Mouse (Mus musculus) thymus, adult 2 months (tissue): ENCODE results near the gene Krt18. TPM values are rescaled to one million over a fixed set of nuclear protein-coding genes. Genes with fewer than 3 reads are reported as not detected.
"Not testable (repeated sequence)": the region's sequence is repeated elsewhere in the genome, so short reads cannot be mapped to it uniquely, and the experiment has no call there.

ENCODE experiments used
- DNase-seq: peaks from one replicate; pipeline ENCODE4 v3.0.0; 2021
- H3K27ac ChIP-seq: fragments of 200-500 bp; 2 replicates; pipeline ENCODE4 v1.5.1; 2012; ENCODE audit warnings: low read length, control low read depth; ENCODE audit not compliant: control insufficient read depth, insufficient read depth
- H3K27me3 ChIP-seq: fragments of 200-500 bp; 2 replicates; pipeline ENCODE4 v1.6.1; 2012; ENCODE audit warnings: mild to moderate bottlenecking, low read length, moderate library complexity, mixed read lengths; ENCODE audit not compliant: control insufficient read depth, insufficient read depth
- H3K36me3 ChIP-seq: fragments of 200-500 bp; 2 replicates; pipeline ENCODE4 v1.6.1; 2012; ENCODE audit warnings: mild to moderate bottlenecking, low read length, moderate library complexity; ENCODE audit not compliant: control insufficient read depth, insufficient read depth
- H3K4me1 ChIP-seq: fragments of 200-500 bp; replicated peaks from 2 replicates; pipeline ENCODE4 v1.6.1; 2012; ENCODE audit warnings: low read length; ENCODE audit not compliant: control insufficient read depth, insufficient read depth
- H3K4me3 ChIP-seq: fragments of 200-500 bp; 2 replicates; pipeline ENCODE4 v1.5.1; 2012; ENCODE audit warnings: mild to moderate bottlenecking, low read length, control low read depth, moderate library complexity; ENCODE audit not compliant: control insufficient read depth, insufficient read depth
- CTCF ChIP-seq: fragments of 200-500 bp; IDR thresholded peaks from 2 replicates; pipeline ENCODE4 v1.5.1; 2012; ENCODE audit warnings: mild to moderate bottlenecking, control low read depth, low read length, moderate library complexity, borderline replicate concordance; ENCODE audit not compliant: control insufficient read depth, poor library complexity, insufficient read depth; ENCODE audit errors: extremely low read depth
- POLR2A ChIP-seq: fragments of 200-500 bp; IDR thresholded peaks from 2 replicates; pipeline ENCODE4 v1.6.1; 2012; ENCODE audit warnings: mild to moderate bottlenecking, low read length, control low read depth, moderate library complexity; ENCODE audit not compliant: control insufficient read depth, poor library complexity, insufficient read depth; ENCODE audit errors: extremely low read depth
- WGBS: fragments of 180-500 bp; shearing (Covaris S2); methylation state at CpG from one replicate; pipeline ENCODE4 v1.1.7; 2018; 5-methylcytosine and 5-hydroxymethylcytosine counted together
- polyA plus RNA-seq: library from polyadenylated mRNA; depleted of rRNA; stranded (reverse); fragments of >200 nt; gene quantifications from 2 replicates; pipeline ENCODE4 v1.2.3, GENCODE M21; 2012; rRNA removed

Gene Krt18
- polyA plus RNA-seq, 1 experiment: 219 TPM

DNA sequence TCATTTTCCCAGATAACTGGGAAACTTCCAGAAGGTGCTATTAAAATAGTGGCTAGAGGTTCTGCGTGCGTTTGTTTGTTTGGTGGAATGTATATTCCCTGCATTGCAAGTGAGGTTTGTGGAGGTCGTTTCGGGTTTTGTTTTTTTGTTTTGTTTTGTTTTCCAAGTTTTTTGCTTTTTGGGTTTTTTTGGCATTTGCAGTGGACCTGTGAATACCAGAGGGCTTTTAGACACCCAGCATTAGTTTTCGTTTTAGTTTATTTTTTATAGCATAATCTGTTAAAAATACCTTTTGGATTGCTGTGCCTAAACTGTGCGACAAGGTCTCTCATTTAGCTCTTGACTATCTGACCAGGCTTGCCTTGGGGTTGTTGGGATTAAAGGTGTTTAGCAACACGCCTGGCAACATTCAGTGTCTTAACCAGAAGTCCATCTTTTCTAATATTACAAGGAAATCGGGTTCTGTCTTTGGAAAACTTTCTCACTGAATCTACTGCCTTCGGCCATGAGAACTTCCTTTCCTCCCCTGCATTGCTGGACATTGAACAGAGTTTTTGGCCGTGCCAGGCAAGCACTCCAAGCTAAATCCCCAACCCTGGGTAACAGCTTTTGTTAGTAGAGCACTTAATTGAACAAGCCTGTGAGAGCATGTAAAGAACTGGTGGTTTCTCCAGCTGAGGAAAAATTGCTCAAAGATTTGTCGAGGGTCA lies 47.1 kb downstream of the Krt18 start:
- Histone ChIP-seq H3K4me1 (peaks cover 7% of the 10 kb centered on the region; the same call in 1 of the 2 replicates), H3K4me3 (no peak overlapping the region), H3K36me3 (no peaks in the 10 kb centered on the region), H3K27ac (no peak overlapping the region), H3K27me3 (no peaks in the 10 kb centered on the region)
- no peak for DNase-seq
- WGBS: 6% methylated on average over 11 of the region's 11 CpGs
- TF ChIP-seq CTCF (no peak), POLR2A (no peak)

GRCm38 (mm10) chr15:102077111-102077677 lies 49.2 kb downstream of the Krt18 start:
- TF ChIP-seq CTCF: no peak

GRCm38 (mm10) chr15:102079221-102079620 lies 51.2 kb downstream of the Krt18 start:
- Histone ChIP-seq H3K27ac (no peak overlapping the region), H3K27me3 (no peaks in the 10 kb centered on the region), H3K36me3 (peaks cover 20% of the 10 kb centered on the region), H3K4me1 (peaks cover 5% of the 10 kb centered on the region; the same call in 1 of the 2 replicates), H3K4me3 (no peak overlapping the region)
- DNase-seq: no peak
- 86% methylated on average over 4 of the region's 4 CpGs for WGBS
- TF ChIP-seq CTCF (no peak), POLR2A (no peak)

More at GRCm38 (mm10) chr15:102077111-102077677, 49.2 kb downstream of the Krt18 start:
- Histone ChIP-seq H3K27me3 (no peaks in the 10 kb centered on the region), H3K27ac (no peak overlapping the region), H3K36me3 (peaks cover 5% of the 10 kb centered on the region), H3K4me3 (no peak overlapping the region), H3K4me1 (peaks cover 5% of the 10 kb centered on the region; the same call in 1 of the 2 replicates)
- no peak for DNase-seq
- WGBS: 79% methylated on average over 2 of the region's 2 CpGs

DNA sequence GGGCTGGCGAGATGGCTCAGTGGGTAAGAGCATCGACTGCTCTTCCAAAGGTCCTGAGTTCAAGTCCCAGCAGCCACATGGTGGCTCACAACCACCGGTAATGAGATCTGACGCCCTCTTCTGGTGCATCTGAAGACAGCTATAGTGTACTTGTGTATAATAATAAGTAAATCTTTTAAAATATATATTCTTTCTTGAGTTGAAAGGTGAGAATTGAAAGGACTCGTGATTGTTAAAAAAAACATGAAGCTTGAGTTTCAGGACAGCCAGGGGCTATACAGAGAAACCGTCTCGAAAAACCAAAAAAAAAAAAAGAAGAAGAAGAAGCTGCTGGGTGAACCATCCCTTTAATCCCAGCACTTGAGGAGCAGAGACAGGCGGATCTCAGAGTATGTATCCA lies 51.9 kb downstream of the Krt18 start:
- H3K4me3 ChIP-seq, H3K4me1 ChIP-seq, H3K27ac ChIP-seq, H3K27me3 ChIP-seq, DNase-seq: not testable (repeated sequence)
- WGBS: 79% methylated on average over 8 of the region's 8 CpGs
- peaks cover 27% of the 10 kb centered on the region for H3K36me3 ChIP-seq

DNA sequence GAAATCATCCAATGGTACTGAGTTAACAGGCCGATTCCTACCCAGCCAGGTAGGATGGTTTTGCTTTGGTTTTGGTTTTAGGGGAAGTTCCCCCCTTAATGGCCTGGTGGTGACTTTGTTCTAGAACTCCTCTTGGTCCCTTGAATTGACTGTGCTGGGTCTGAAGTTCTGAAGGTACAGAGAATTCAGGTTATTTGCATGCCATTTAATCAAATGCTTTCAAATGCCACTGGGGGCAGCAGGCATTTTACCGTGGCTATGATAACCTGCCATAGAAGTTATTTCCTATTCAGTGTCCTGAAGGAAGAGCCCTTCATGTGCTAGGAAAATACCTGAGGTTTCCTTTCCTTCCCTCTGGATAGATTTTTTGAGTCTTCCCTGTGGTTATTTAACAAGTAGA lies 52.4 kb downstream of the Krt18 start:
- H3K4me1 ChIP-seq: 0 out of 2 replicates have a peak, but pooled peaks cover 3% of the 10 kb centered on the region
- H3K27me3 ChIP-seq: no peaks in the 10 kb centered on the region
- no peak for TF ChIP-seq POLR2A
- TF ChIP-seq CTCF: no peak
- H3K4me3 ChIP-seq: no peak overlapping the region
- WGBS: 49% methylated on average over 2 of the region's 2 CpGs
- no peak for DNase-seq
- no peak overlapping the region for H3K27ac ChIP-seq
- H3K36me3 ChIP-seq: peaks cover 30% of the 10 kb centered on the region

Other genes starting within 250 kb of the Krt18 start
- 0.08 and 0.34 TPM in 2 replicates for gene Krt72, start 241.7 kb upstream of the Krt18 start, polyA plus RNA-seq
- gene Krt73, start 225.8 kb upstream of the Krt18 start, polyA plus RNA-seq: 0.56 and 0.61 TPM in 2 replicates
- gene Krt2, start 210.0 kb upstream of the Krt18 start, polyA plus RNA-seq: 0.16 TPM in 1 of 2 replicates, not detected in the other
- 1.1 and 1.7 TPM in 2 replicates for gene Krt1, start 177.4 kb upstream of the Krt18 start, polyA plus RNA-seq
- gene Krt77, start 158.5 kb upstream of the Krt18 start, polyA plus RNA-seq: 2.6 and 2.7 TPM in 2 replicates
- gene Krt76, start 135.3 kb upstream of the Krt18 start, polyA plus RNA-seq: 0.93 and 1.3 TPM in 2 replicates
- 1.1 TPM in 2 replicates for gene Krt4, start 103.4 kb upstream of the Krt18 start, polyA plus RNA-seq
- 1.7 and 1.8 TPM in 2 replicates for gene Krt79, start 87.9 kb upstream of the Krt18 start, polyA plus RNA-seq
- gene Krt78, start 73.9 kb upstream of the Krt18 start, polyA plus RNA-seq: 0.82 and 0.94 TPM in 2 replicates
- 220 and 270 TPM in 2 replicates for gene Krt8, start 23.7 kb upstream of the Krt18 start, polyA plus RNA-seq
- gene Eif4b, start 45.6 kb downstream of the Krt18 start, polyA plus RNA-seq: 99.3 and 108 TPM in 2 replicates
- 15.9 and 26.4 TPM in 2 replicates for gene Tns2, start 72.2 kb downstream of the Krt18 start, polyA plus RNA-seq
- 40.8 and 43.1 TPM in 2 replicates for gene Spryd3, start 108.1 kb downstream of the Krt18 start, polyA plus RNA-seq
- gene Igfbp6, start 116.2 kb downstream of the Krt18 start, polyA plus RNA-seq: 17.8 and 30.2 TPM in 2 replicates
- gene Soat2, start 122.3 kb downstream of the Krt18 start, polyA plus RNA-seq: 3.8 and 4.1 TPM in 2 replicates
- 69.6 and 71.9 TPM in 2 replicates for gene Zfp740, start 175.1 kb downstream of the Krt18 start, polyA plus RNA-seq
- gene Csad, start 176.5 kb downstream of the Krt18 start, polyA plus RNA-seq: 77.6 and 82.1 TPM in 2 replicates
- gene Itgb7, start 203.8 kb downstream of the Krt18 start, polyA plus RNA-seq: 72.6 and 82.8 TPM in 2 replicates
- 18.9 and 23.7 TPM in 2 replicates for gene Rarg, start 229.3 kb downstream of the Krt18 start, polyA plus RNA-seq
- 0.30 and 0.31 TPM in 2 replicates for gene Gm9918, start 242.4 kb downstream of the Krt18 start, polyA plus RNA-seq